Mouse (Mus musculus) kidney, postnatal 25 days (tissue): ENCODE measurements around the gene Nxph2.

ENCODE experiments used
- DNase-seq, 2 experiments: peaks; one replicate each; pipeline ENCODE4 v3.0.0; 2021; ENCODE audit warnings: mixed read lengths in 2 of 2

Nxph2 gene

DNA sequence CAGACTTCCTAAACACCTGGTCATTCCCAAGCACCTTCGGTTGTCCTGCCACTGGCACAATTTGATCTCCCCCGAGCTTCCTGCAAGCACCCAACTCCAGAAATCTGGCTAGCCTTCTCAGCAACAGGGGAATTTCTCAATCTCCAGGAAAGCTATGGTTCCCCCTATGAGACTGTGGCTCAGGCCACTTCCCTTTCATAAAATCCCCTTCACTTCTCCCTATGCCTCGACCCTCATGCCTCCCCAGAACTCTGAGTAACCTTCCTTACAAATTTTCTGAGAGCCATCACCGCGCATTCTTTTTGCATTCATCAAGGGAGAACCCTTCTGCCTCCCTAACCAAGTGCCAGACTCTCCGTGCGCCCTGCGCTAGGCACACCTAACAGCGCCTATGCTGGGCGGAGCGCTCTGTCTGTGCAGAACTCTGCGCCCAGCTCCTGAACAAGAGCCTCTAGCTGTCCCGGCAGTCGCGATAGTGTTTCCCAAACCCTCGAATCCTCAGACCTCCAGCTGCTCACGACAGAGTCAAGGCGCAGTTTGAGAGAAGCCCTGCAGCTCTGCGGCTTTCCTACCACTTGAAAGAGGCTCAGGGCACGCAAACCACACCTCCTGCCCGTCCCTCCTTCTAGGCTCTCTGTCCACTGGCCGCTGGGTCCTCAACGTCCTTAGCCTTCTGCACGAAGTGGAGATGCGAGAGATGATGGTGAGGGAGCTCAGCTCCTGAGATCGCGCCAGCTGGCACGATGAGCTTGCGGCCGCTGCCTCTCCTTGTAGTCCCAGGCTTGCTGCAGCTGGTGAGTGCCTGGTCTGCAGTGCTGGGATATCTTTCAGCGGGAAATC, at the start of gene Nxph2:
Gene Nxph2, plus strand, starts transcription at position 501 of the 840 bp plus-strand sequence.
- peak in 1 of 2 experiments; percentile 29 for DNase-seq

DNA sequence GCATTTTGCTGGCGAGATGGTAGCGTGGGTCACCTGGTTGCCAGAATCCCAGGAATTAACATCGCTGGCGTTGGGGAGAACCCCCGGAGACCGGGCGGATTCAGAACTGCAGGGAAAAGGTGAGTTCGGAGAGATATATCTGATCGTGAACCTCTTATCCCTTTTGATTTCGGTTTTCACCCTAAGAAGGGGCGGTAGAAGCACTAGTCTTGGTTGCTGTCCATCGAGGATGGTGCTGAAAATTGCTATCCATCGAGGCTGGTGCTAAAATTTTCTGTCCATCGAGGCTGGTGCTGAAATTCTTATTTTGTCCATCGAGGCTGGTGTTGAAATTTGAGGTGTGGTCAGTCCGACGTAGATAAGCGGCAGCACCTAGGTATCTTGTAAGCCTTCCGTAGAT, 30.1 kb upstream of the Nxph2 start:
- DNase-seq: peak in 1 of 2 experiments; percentile 10

DNA sequence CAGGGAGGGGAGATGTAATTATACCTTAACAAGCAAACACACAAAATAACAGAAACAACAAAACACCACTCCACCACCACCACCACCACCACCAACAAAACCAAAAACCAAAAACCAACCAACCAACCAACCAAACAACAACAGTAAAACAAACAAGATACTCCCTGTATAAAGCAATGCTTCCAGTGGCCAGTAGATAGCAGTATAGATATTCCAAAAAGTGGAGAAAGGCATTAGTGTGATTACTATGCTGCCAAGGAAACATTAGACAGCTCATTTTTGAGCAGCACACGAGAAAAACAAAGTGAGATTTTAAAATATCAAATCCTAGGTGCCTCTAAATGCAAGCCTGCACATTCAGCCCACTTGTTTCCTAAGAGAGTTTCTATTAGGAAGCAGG, 6.2 kb upstream of the Nxph2 start:
- no peak for DNase-seq
